Mouse (Mus musculus) heart, embryonic 11.5 days (tissue): Measurements from ENCODE around the gene Atg9b. TPM values are rescaled to one million over a fixed set of nuclear protein-coding genes. Genes with fewer than 3 reads are reported as not detected.

Source experiments
- ATAC-seq: fragments of 200-750 bp; cut with Nextera tagmentation; replicated peaks from 2 replicates; pipeline ENCODE4 v1.8.0; 2017; ENCODE audit warnings: moderate library complexity; ENCODE audit not compliant: insufficient number of reproducible peaks, low FRiP score, low TSS enrichment
- H3K27ac ChIP-seq: fragments of 300-500 bp; sonication (generic); 2 replicates; pipeline ENCODE4 v1.5.1; 2014; ENCODE audit warnings: mild to moderate bottlenecking, low read depth, low read length
- H3K27me3 ChIP-seq: fragments of 300-500 bp; sonication (generic); 2 replicates; pipeline ENCODE4 v1.6.1; 2014; ENCODE audit warnings: mild to moderate bottlenecking, low read length, mixed read lengths; ENCODE audit not compliant: control insufficient read depth, insufficient read depth
- H3K36me3 ChIP-seq: fragments of 300-500 bp; sonication (generic); 2 replicates; pipeline ENCODE4 v1.6.1; 2014; ENCODE audit warnings: mild to moderate bottlenecking, low read length, moderate library complexity, mixed read lengths; ENCODE audit not compliant: control insufficient read depth, insufficient read depth
- H3K4me1 ChIP-seq: fragments of 300-500 bp; sonication (generic); 2 replicates; pipeline ENCODE4 v1.6.1; 2014; ENCODE audit warnings: low read length; ENCODE audit not compliant: control insufficient read depth, insufficient read depth
- H3K4me2 ChIP-seq: fragments of 300-500 bp; sonication (generic); 2 replicates; pipeline ENCODE4 v1.6.1; 2014; ENCODE audit warnings: mild to moderate bottlenecking, moderate library complexity
- H3K4me3 ChIP-seq: fragments of 300-500 bp; sonication (generic); 2 replicates; pipeline ENCODE4 v1.5.1; 2014; ENCODE audit warnings: low read depth, low read length
- H3K9ac ChIP-seq: fragments of 300-500 bp; sonication (generic); 2 replicates; pipeline ENCODE4 v1.6.1; 2014; ENCODE audit warnings: mild to moderate bottlenecking, low read depth, low read length, moderate library complexity
- H3K9me3 ChIP-seq: fragments of 300-500 bp; sonication (generic); replicated peaks from 2 replicates; pipeline ENCODE4 v1.6.1; 2016; ENCODE audit warnings: low read length; ENCODE audit not compliant: control insufficient read depth
- WGBS: fragments of 180-500 bp; shearing (Covaris S2); extraction: QIAGEN DNeasy Blood & Tissue Kit; methylation state at CpG from one replicate; pipeline ENCODE4 v1.1.7; 2014; ENCODE audit not compliant: insufficient replicate concordance; 5-methylcytosine and 5-hydroxymethylcytosine counted together
- polyA plus RNA-seq: library from polyadenylated mRNA; unstranded; fragments of >200 nt; fragmentation: Nextera tagmentation; extraction: Ambion mirVana; gene quantifications from 2 replicates; pipeline ENCODE4 v1.2.1, GENCODE M21; 2014

The Atg9b gene
- 0.49 and 1.5 TPM in 2 replicates for polyA plus RNA-seq

DNA sequence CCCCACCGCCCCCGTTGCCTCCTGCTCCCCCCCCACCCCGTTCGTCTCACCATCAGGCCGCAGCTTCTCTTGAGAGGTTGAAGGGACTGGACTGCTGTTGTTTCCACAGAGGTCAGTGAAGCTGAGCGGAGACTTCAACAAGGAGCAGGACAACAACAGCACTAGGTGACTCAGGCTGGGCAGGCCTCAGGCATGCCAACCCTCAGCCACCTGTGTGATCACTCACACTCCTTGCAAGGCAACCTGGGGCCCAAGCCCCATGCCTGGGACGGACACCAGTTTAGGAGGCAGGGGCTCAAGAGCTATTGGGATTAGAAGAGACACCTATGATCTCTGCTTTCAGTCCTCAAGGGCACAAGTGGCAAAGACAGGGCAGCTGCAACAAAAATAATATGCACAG is at the start of gene Atg9b:
Gene Atg9b (minus strand): TSS at position 280 of the 400 bp plus-strand sequence.
- no peaks in the 10 kb centered on the region for H3K9me3 ChIP-seq
- WGBS, result 72% methylated on average over 7 of the region's 7 CpGs
- no peak within 1 kb of the TSS for H3K27ac ChIP-seq
- no peak within 1 kb of the TSS for H3K4me3 ChIP-seq
- peaks cover 16% of the 10 kb centered on the region for H3K4me1 ChIP-seq
- no peaks in the 10 kb centered on the region for H3K36me3 ChIP-seq
- ATAC-seq, result no peak
- no peak within 1 kb of the TSS for H3K4me2 ChIP-seq
- H3K9ac ChIP-seq, result no peak within 1 kb of the TSS
- no peaks in the 10 kb centered on the region; the same call in 1 of the 2 replicates for H3K27me3 ChIP-seq

DNA sequence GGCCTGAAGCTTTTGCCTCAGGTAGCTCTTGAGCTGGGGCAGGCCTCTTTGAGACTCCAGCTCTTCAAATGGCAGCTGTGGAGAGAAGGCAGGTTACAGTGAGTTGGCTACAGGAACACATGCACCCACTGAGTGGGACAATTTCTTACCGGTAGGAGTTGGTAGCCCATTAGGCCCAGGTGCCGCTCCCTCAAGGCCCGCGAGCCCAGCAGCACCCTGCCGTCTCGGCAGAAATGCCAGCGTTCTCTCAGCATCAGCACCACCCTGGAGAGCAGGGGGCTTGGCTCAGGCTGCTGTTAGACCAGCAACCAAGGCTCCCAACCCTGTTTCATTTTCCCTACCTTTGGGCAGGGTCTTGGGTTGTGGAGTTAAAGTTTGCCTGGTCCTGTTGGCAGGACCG is 49.2 kb upstream of the Atg9b start:
- no peak for ATAC-seq

GRCm38 (mm10) chr5:24433993-24434392 is 42.0 kb upstream of the Atg9b start:
- Histone ChIP-seq H3K27me3 (no peaks in the 10 kb centered on the region), H3K4me1 (peaks cover 6% of the 10 kb centered on the region), H3K4me2 (no peak overlapping the region), H3K9me3 (no peaks in the 10 kb centered on the region), H3K27ac (no peak overlapping the region), H3K36me3 (peaks cover 42% of the 10 kb centered on the region), H3K4me3 (no peak overlapping the region), H3K9ac (no peak overlapping the region)
- no peak for ATAC-seq
- 86% methylated on average over 8 of the region's 8 CpGs for WGBS

More for the DNA sequence above, 49.2 kb upstream of the Atg9b start:
- peaks cover 13% of the 10 kb centered on the region for H3K4me1 ChIP-seq
- peaks cover 26% of the 10 kb centered on the region for H3K36me3 ChIP-seq
- H3K9ac ChIP-seq, result no peak overlapping the region; the same call in 1 of the 2 replicates
- no peak overlapping the region for H3K4me2 ChIP-seq
- no peaks in the 10 kb centered on the region for H3K9me3 ChIP-seq
- no peak overlapping the region for H3K4me3 ChIP-seq
- H3K27me3 ChIP-seq, result no peaks in the 10 kb centered on the region
- WGBS, result 90% methylated on average over 8 of the region's 8 CpGs
- H3K27ac ChIP-seq, result no peak overlapping the region

DNA sequence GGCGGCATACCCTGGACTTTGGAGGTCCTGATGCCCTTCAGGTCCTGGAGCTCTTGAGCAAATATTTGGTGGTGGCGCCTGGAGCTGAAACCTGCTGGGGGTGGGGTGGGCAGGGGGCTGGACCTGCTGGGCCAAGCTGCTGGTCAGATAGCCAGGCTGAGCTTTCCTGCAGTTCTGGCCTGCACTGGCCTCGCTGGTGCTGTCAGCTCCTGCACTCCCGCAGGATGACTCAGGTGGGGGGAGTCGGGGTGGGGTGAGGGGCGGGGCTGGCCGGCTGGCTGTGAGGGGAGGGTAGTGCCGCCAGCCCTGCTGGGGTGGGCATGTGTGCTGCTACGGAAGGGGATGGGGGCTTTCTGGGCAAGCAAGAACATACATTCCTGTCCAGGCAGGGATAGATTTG is 36.7 kb upstream of the Atg9b start:
- ATAC-seq, result no peak
- Histone ChIP-seq H3K9me3 (no peaks in the 10 kb centered on the region), H3K27ac (no peak overlapping the region), H3K4me3 (no peak overlapping the region), H3K27me3 (no peaks in the 10 kb centered on the region), H3K9ac (no peak overlapping the region; the same call in 1 of the 2 replicates), H3K4me2 (peak overlapping the region; percentile 45), H3K4me1 (peaks cover 44% of the 10 kb centered on the region), H3K36me3 (peaks cover 28% of the 10 kb centered on the region)
- WGBS, result 12% methylated on average over 9 of the region's 9 CpGs

DNA sequence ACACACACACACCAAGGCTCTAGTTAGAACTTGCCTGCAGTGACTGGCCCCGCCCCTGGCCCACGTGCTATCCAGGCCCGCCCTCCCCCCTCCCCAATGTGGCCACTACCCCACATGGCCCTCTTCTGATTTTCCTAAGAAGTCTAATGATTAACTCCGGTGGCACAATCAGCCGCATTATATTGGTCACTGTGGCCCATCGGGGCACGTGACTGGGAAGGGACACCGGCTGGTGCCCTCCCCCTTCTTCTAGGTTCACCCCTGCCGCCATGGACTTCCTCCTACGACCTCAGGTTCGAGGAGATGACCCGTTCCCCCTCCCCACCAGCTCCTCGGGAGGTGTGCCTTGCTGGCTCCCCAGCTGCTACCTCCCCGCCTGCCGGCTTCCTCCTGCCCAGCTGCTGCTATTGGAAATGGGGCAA is 36.0 kb upstream of the Atg9b start:
- H3K9me3 ChIP-seq, result no peaks in the 10 kb centered on the region
- no peak overlapping the region for H3K9ac ChIP-seq
- H3K36me3 ChIP-seq, result peaks cover 28% of the 10 kb centered on the region
- H3K4me1 ChIP-seq, result peaks cover 38% of the 10 kb centered on the region
- 0 out of 2 replicates have a peak overlapping the region, but pooled peaks have one; percentile 5 for H3K4me3 ChIP-seq
- peak overlapping the region; percentile 45 for H3K4me2 ChIP-seq
- H3K27me3 ChIP-seq, result no peaks in the 10 kb centered on the region
- no peak for ATAC-seq
- no peak overlapping the region for H3K27ac ChIP-seq
- WGBS, result 12% methylated on average over 15 of the region's 15 CpGs

GRCm38 (mm10) chr5:24427285-24427633 is 35.3 kb upstream of the Atg9b start:
- Histone ChIP-seq H3K4me1 (peaks cover 41% of the 10 kb centered on the region), H3K4me2 (peak overlapping the region; percentile 45; the same call in 1 of the 2 replicates), H3K9me3 (no peaks in the 10 kb centered on the region), H3K9ac (no peak overlapping the region), H3K4me3 (no peak overlapping the region), H3K27ac (no peak overlapping the region), H3K27me3 (no peaks in the 10 kb centered on the region), H3K36me3 (peaks cover 23% of the 10 kb centered on the region)
- 12% methylated on average over 12 of the region's 12 CpGs for WGBS
- ATAC-seq, result no peak

DNA sequence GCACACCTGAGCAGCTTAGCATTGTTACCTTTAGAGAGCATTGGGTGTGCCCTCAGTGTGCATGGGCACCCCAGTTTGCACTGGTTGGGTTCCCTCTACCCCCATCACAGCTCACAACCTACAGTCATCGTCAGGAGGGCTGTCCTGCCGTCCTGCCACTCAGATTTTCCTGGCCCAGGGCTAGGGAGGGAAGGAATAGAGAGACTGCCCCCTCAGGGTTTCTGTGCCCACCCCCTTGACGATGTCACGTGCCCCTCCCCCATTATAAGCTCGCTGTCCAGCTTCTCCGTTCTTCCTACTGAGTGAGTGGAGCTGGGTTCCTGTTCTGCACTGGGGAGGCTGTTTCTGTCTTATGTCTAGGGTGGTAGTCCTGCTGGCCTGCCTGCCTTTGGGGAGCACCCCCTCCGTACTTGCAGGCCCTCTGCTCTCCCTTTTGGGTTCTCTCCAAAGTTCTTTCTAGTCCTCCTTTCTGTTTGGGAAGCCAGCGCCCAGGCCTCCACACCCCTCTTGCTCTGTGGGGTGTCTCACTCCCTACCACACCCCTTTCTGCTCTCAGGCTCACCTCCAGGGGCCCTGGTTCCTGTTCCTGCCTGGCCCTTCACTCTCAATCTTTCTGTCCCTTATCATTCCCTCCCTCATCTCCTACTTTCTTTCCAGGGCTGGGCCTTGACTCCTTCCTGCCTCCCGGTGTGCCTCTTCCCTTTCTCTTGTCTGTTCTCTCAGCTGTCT is 34.8 kb upstream of the Atg9b start:
- Histone ChIP-seq H3K9ac (no peak overlapping the region), H3K36me3 (peaks cover 20% of the 10 kb centered on the region), H3K27me3 (no peaks in the 10 kb centered on the region), H3K27ac (no peak overlapping the region), H3K4me3 (peak overlapping the region; percentile 74), H3K9me3 (no peaks in the 10 kb centered on the region), H3K4me2 (peak overlapping the region; percentile 95), H3K4me1 (peaks cover 41% of the 10 kb centered on the region)
- ATAC-seq, result no peak
- WGBS, result 14% methylated on average over 9 of the region's 9 CpGs

DNA sequence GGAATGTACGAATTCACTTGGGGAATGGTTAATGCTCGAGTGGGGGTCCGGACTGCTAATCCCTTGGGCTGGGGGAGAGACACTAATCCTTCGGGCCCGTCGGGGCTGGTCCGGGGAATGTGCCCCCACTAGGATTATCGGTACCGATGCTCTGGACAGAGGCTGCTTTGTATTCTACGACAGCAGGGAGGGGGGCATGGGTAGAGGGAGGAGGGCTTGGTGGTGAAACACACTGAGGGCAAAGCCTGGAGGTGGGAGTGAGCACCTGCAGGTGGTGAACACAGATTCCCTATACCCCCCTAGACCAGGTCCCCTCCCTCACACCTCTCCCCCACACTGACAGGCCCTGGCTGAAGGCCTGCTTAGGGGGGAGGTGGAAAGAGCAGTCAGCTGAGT is 34.1 kb upstream of the Atg9b start:
- no peak overlapping the region for H3K27ac ChIP-seq
- no peak for ATAC-seq
- no peaks in the 10 kb centered on the region for H3K27me3 ChIP-seq
- no peaks in the 10 kb centered on the region for H3K9me3 ChIP-seq
- 3% methylated on average over 10 of the region's 10 CpGs for WGBS
- peak overlapping the region; percentile 87 for H3K9ac ChIP-seq
- peaks cover 41% of the 10 kb centered on the region for H3K4me1 ChIP-seq
- peak overlapping the region; percentile 74 for H3K4me3 ChIP-seq
- H3K4me2 ChIP-seq, result peak overlapping the region; percentile 95
- peaks cover 13% of the 10 kb centered on the region for H3K36me3 ChIP-seq
